Mouse (Mus musculus): ENCODE results near the gene 4930451I11Rik. TPM values are rescaled to one million over a fixed set of nuclear protein-coding genes. Genes with fewer than 3 reads are reported as not detected.

4930451I11Rik gene
- polyA plus RNA-seq, 1 experiment from 2014 or later: not detected

GRCm38 (mm10) chr7:126800269-126801056, 31.0 kb downstream of the 4930451I11Rik start:
- Histone ChIP-seq H3K4me3 (ENCODE audit: inconsistent target) (peak overlapping the region; percentile 45), H3K79me2 (ENCODE audit: inconsistent target) (peaks cover 34% of the 10 kb centered on the region), H3K27ac (peak overlapping the region; percentile 97), H3K36me3 (ENCODE audit: inconsistent target) (peaks cover 18% of the 10 kb centered on the region)
- WGBS (ENCODE audit: missing documents): 78% methylated on average over 5 of the region's 5 CpGs

DNA sequence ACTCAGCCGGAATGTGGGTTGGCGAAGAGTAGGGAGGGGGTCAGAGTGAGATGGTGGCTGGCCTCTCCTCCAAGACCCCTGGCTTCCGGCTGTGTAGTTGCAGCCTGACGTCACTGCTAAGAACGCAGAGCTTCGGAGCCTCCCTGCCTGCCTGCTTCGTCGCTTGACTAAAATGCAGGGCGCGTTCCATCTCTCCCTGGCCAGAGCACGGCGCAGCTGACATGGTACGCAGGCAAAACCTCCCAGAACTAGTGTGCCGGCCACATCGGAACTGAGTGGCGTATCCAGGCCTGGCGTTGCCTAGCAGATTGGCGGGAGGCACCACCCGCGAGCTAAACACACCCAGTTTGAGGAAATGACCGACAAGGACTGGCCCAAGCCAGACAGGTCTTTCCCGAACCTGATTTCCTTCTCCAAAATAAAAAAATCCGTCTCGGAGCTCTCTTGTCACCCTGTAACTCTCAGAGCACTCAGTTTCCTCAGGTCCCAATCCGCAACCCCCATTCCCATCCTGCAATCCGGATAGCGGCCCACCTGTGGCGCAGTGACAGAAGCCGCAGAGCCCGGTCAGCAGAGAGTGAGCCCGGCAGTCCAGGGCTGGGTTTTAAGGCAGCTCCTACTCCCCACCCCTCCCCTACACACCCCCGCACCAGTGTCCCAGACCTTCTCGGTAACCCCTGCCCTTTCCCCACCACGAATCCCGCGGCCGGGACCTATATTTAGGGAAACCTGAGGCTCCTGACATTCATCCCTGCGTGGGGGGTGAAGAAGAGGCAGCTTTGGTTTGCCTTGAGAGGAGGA, 31.8 kb downstream of the 4930451I11Rik start:
- 4% methylated on average over 38 of the region's 38 CpGs for WGBS (ENCODE audit: missing documents)
- peaks cover 36% of the 10 kb centered on the region for H3K79me2 ChIP-seq (ENCODE audit: inconsistent target)
- H3K4me3 ChIP-seq (ENCODE audit: inconsistent target): peak overlapping the region; percentile 45
- peaks cover 26% of the 10 kb centered on the region for H3K36me3 ChIP-seq (ENCODE audit: inconsistent target)
- H3K27ac ChIP-seq: peak overlapping the region; percentile 97

- H3K79me2 ChIP-seq (ENCODE audit: inconsistent target): peaks cover 36% of the 10 kb centered on the region
- WGBS (ENCODE audit: missing documents): under 1% methylated on average over 22 of the region's 36 CpGs
- H3K4me3 ChIP-seq (ENCODE audit: inconsistent target): peak overlapping the region; percentile 68
- peaks cover 27% of the 10 kb centered on the region for H3K36me3 ChIP-seq (ENCODE audit: inconsistent target)
- H3K27ac ChIP-seq: peak overlapping the region; percentile 97
These were observed 32.4 kb downstream of the 4930451I11Rik start for GRCm38 (mm10) chr7:126799050-126799467.

DNA sequence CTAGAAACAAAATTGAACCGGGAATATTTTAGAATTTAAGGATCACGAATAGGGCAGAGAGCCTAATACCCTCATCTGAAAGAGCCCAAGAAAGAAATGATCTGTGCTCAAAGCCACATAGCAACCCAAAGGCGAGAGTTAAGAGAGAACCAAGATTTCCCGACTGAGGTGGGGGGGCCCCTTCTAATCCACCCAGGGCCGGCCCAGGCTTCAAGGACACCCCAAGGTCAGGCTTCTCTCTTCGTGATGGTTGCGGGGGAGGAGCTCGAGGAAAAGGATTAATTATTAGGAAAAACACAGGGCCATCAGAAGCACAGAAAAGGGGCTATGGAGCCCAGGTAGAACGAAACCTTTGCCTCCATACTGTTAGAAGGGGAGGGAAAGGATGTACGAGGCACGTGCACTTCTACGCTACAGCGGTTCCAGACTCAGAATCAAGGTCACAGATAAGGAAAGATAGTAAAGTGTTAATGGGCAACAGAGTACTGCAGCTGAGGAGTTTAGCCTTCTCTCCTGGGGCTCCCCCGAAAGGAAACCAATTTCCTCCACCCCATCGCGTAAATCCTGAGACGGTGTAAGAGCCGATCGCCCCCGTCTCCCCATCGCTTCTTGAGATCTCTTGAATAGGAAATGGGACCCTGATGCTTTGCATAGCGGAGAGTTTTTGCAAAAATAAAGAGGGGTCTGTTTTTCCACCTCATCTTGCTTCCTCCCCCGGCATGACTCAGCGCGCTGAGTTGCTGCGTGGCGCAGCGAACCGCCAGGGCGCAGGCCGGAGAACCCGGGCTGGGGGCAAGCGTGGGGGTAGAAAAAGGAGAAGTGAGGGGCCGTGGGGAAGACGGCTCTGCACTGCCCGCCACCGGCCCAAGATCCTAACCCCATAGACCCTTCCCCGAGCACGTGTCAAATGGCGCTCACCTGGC, 33.1 kb downstream of the 4930451I11Rik start:
- peak overlapping the region; percentile 91 for H3K27ac ChIP-seq
- H3K4me3 ChIP-seq (ENCODE audit: inconsistent target): peak overlapping the region; percentile 68
- peaks cover 36% of the 10 kb centered on the region for H3K79me2 ChIP-seq (ENCODE audit: inconsistent target)
- peaks cover 27% of the 10 kb centered on the region for H3K36me3 ChIP-seq (ENCODE audit: inconsistent target)
- WGBS (ENCODE audit: missing documents): 1% methylated on average over 36 of the region's 40 CpGs

- Histone ChIP-seq H3K36me3 (ENCODE audit: inconsistent target) (peaks cover 27% of the 10 kb centered on the region), H3K27ac (peak within 1 kb of the TSS; percentile 91)
- 25% methylated on average over 21 of the region's 21 CpGs for WGBS (ENCODE audit: missing documents)
These were observed 33.9 kb downstream of the 4930451I11Rik start, which contains the start of gene Fam57b for GRCm38 (mm10) chr7:126797411-126798126. TSS of gene Fam57b (plus strand) at chr7:126797668.

GRCm38 (mm10) chr7:126796350-126796932, 35.0 kb downstream of the 4930451I11Rik start:
- Histone ChIP-seq H3K27ac (peak overlapping the region; percentile 91; the same call in 1 of the 2 replicates), H3K4me3 (ENCODE audit: inconsistent target) (peak overlapping the region; percentile 68), H3K36me3 (ENCODE audit: inconsistent target) (peaks cover 27% of the 10 kb centered on the region), H3K79me2 (ENCODE audit: inconsistent target) (peaks cover 40% of the 10 kb centered on the region)
- WGBS (ENCODE audit: missing documents): 79% methylated on average over 8 of the region's 8 CpGs

More at GRCm38 (mm10) chr7:126797411-126798126, 33.9 kb downstream of the 4930451I11Rik start, which contains the start of gene Fam57b:
- Histone ChIP-seq H3K79me2 (ENCODE audit: inconsistent target) (peaks cover 36% of the 10 kb centered on the region), H3K4me3 (ENCODE audit: inconsistent target) (peak within 1 kb of the TSS; percentile 68)

GRCm38 (mm10) chr7:126795387-126796317, 35.8 kb downstream of the 4930451I11Rik start:
- peaks cover 48% of the 10 kb centered on the region for H3K79me2 ChIP-seq (ENCODE audit: inconsistent target)
- H3K4me3 ChIP-seq (ENCODE audit: inconsistent target): 0 out of 2 replicates have a peak overlapping the region, but pooled peaks have one; percentile 68
- 92% methylated on average over 16 of the region's 16 CpGs for WGBS (ENCODE audit: missing documents)
- H3K36me3 ChIP-seq (ENCODE audit: inconsistent target): peaks cover 27% of the 10 kb centered on the region
- no peak overlapping the region for H3K27ac ChIP-seq

- Histone ChIP-seq H3K27ac (peak overlapping the region; percentile 15; the same call in 1 of the 2 replicates), H3K4me3 (ENCODE audit: inconsistent target) (no peak overlapping the region), H3K36me3 (ENCODE audit: inconsistent target) (peaks cover 37% of the 10 kb centered on the region), H3K79me2 (ENCODE audit: inconsistent target) (peaks cover 62% of the 10 kb centered on the region)
- WGBS (ENCODE audit: missing documents): 72% methylated on average over 4 of the region's 4 CpGs
These were observed 37.2 kb downstream of the 4930451I11Rik start for GRCm38 (mm10) chr7:126794271-126794605.

DNA sequence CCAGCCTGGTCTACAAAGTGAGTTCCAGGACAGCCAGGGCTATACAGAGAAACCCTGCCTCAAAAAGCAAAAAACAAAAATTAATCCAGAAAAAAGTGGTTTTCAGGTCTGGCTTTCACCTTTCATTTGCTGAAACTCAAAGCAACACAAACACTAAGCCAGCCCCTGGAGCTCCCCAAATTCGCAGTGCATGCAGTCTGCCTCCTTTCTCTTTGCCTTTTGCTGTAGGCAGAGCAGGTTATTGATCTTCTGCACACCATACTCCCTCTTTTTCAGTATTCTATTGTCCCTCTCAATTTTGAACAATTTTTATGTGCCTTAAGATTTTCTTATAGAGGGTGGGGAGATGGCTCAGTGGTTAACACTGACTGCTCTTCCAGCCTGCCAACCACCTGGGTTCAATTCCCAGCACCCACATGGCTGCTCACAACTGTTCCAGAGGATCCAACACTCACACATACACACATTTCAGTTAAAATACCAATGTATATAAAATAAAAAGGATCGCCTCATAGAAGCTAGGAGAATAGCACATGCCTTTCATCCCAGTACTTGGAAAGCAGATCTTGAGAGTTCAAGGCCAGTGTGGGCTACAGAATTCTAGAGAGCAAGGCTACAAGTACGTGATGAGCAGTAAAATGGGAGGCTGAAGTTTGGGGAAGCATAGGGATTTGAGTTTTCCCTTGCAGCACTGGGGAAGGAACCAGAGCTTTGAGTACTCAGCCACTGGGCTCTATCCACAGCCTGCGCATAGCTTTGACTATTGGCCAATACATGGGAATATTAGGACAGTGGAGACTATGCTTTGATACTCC, 37.8 kb downstream of the 4930451I11Rik start:
- 95% methylated on average over 4 of the region's 4 CpGs for WGBS (ENCODE audit: missing documents)
- peaks cover 43% of the 10 kb centered on the region for H3K36me3 ChIP-seq (ENCODE audit: inconsistent target)

DNA sequence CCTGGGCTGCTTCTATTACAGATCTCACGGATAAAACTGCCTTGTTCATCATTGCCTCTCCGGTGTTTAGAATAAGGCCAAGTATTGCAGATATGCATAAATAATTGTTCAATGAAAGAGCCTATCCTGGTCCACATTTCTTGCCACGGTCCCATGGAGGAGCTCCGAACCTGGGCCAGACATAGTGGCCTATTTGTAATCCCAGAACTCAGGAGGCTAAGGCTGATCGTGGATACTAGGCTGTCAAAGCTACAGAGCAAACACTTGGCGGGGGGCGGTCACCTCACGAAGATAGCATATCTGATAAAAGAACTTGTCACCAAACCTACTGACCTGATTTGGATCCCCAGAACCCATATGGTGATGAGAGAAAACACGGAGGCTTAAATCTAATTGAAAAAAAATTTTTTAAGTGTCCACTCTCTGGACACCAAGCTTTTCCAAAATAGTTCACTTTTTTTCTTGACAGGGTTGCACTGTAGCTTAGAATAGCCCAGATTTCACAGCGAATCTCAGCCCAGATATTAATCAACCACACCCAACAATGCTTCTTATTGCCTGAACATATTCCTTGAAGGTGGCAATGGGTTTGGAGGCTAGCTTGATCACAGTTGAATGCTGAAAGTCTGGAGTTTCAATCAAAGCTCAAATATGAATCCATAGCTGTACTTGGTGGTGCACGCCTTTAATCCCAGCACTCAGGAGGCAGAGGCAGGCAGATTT, 38.6 kb downstream of the 4930451I11Rik start:
- WGBS (ENCODE audit: missing documents): 41% methylated on average over 11 of the region's 11 CpGs
- peaks cover 51% of the 10 kb centered on the region for H3K36me3 ChIP-seq (ENCODE audit: inconsistent target)
- peak overlapping the region; percentile 61 for H3K27ac ChIP-seq
- peak overlapping the region; percentile 62 for H3K4me3 ChIP-seq (ENCODE audit: inconsistent target)
- peaks cover 63% of the 10 kb centered on the region for H3K79me2 ChIP-seq (ENCODE audit: inconsistent target)

More for the DNA sequence above, 37.8 kb downstream of the 4930451I11Rik start:
- Histone ChIP-seq H3K27ac (peak overlapping the region; percentile 61; the same call in 1 of the 2 replicates), H3K4me3 (ENCODE audit: inconsistent target) (no peak overlapping the region), H3K79me2 (ENCODE audit: inconsistent target) (peaks cover 66% of the 10 kb centered on the region)
